Mouse (Mus musculus): ENCODE measurements around the gene Epb41l3. TPM values are rescaled to one million over a fixed set of nuclear protein-coding genes. Genes with fewer than 3 reads are reported as not detected.
"Not testable (repeated sequence)": the region's sequence is repeated elsewhere in the genome, so short reads cannot be mapped to it uniquely, and the experiment has no call there.

Gene Epb41l3
- total RNA-seq, 2 experiments from 2014 or later: 2.1 to 2.6 TPM

- intact Hi-C loops (cut with DNase I): loop anchor here (5.0 kb wide), 2 partner anchors 223 to 928 kb away; no protein-coding TSS in a partner anchor
- DNase-seq: no peak
These were observed 29.7 kb downstream of the Epb41l3 start for GRCm38 (mm10) chr17:69105035-69105798.

- intact Hi-C loops (cut with DNase I): loop anchor here (5.0 kb wide), 2 partner anchors 224 to 929 kb away; no protein-coding TSS in a partner anchor
- DNase-seq: no peak
These were observed 30.4 kb downstream of the Epb41l3 start for GRCm38 (mm10) chr17:69105799-69106401.

- intact Hi-C loops (cut with DNase I): loop anchor here (5.0 kb wide), 2 partner anchors 227 to 932 kb away; no protein-coding TSS in a partner anchor
- DNase-seq: no peak
These were observed 33.7 kb downstream of the Epb41l3 start for GRCm38 (mm10) chr17:69109216-69109615.

GRCm38 (mm10) chr17:69112232-69112631 lies 36.7 kb downstream of the Epb41l3 start:
- intact Hi-C loops (cut with DNase I): no loop called here
- no peak for DNase-seq

GRCm38 (mm10) chr17:69119183-69119582 lies 43.7 kb downstream of the Epb41l3 start:
- no peak for DNase-seq
- intact Hi-C loops (cut with DNase I): no loop called here

GRCm38 (mm10) chr17:69120533-69121358 lies 45.3 kb downstream of the Epb41l3 start:
- DNase-seq: no peak
- intact Hi-C loops (cut with DNase I): no loop called here

- DNase-seq; intact Hi-C loops (cut with DNase I): not testable (repeated sequence)
These were observed 46.9 kb downstream of the Epb41l3 start for GRCm38 (mm10) chr17:69122403-69122802.

- no peak for DNase-seq
- intact Hi-C loops (cut with DNase I): no loop called here
These were observed 52.0 kb downstream of the Epb41l3 start for GRCm38 (mm10) chr17:69127436-69127835.

- DNase-seq: no peak
- intact Hi-C loops (cut with DNase I): no loop called here
These were observed 52.5 kb downstream of the Epb41l3 start for GRCm38 (mm10) chr17:69127981-69128380.

GRCm38 (mm10) chr17:69129434-69129833 lies 54.0 kb downstream of the Epb41l3 start:
- no peak for DNase-seq
- intact Hi-C loops (cut with DNase I): no loop called here

GRCm38 (mm10) chr17:69143017-69143416 lies 67.5 kb downstream of the Epb41l3 start:
- intact Hi-C loops (cut with DNase I): no loop called here
- DNase-seq: no peak

GRCm38 (mm10) chr17:69150826-69151225 lies 75.3 kb downstream of the Epb41l3 start:
- intact Hi-C loops (cut with DNase I): no loop called here
- no peak for DNase-seq

GRCm38 (mm10) chr17:69151281-69151680 lies 75.8 kb downstream of the Epb41l3 start:
- DNase-seq: no peak
- intact Hi-C loops (cut with DNase I): no loop called here

- intact Hi-C loops (cut with DNase I): no loop called here
- no peak for DNase-seq
These were observed 79.6 kb downstream of the Epb41l3 start for GRCm38 (mm10) chr17:69155034-69155433.

- intact Hi-C loops (cut with DNase I): no loop called here
- peak; percentile 24 to 29 for DNase-seq
These were observed 81.1 kb downstream of the Epb41l3 start for GRCm38 (mm10) chr17:69156522-69157100.

- intact Hi-C loops (cut with DNase I): no loop called here
- DNase-seq: peak in 1 of 2 experiments; percentile 29
These were observed 81.8 kb downstream of the Epb41l3 start for GRCm38 (mm10) chr17:69157101-69157808.

GRCm38 (mm10) chr17:69157809-69158185 lies 82.3 kb downstream of the Epb41l3 start:
- no peak for DNase-seq
- intact Hi-C loops (cut with DNase I): no loop called here

GRCm38 (mm10) chr17:69158690-69159089 lies 83.2 kb downstream of the Epb41l3 start:
- DNase-seq: no peak
- intact Hi-C loops (cut with DNase I): no loop called here

- no peak for DNase-seq
- intact Hi-C loops (cut with DNase I): no loop called here
These were observed 87.2 kb downstream of the Epb41l3 start for GRCm38 (mm10) chr17:69162731-69163130.

GRCm38 (mm10) chr17:69176949-69177501 lies 101.5 kb downstream of the Epb41l3 start:
- DNase-seq: no peak
- intact Hi-C loops (cut with DNase I): no loop called here
